Mouse (Mus musculus) layer of hippocampus, postnatal 25 days (tissue): Measurements from ENCODE around the gene Kmt2e. TPM values are rescaled to one million over a fixed set of nuclear protein-coding genes. Genes with fewer than 3 reads are reported as not detected.
A peak's percentile ranks its signal among the peaks of the same experiment; 100 is the strongest.

ENCODE experiments used
- DNase-seq, 2 experiments: peaks; one replicate each; pipeline ENCODE4 v3.0.0; 2022; ENCODE audit warnings: mixed read lengths in 2 of 2, low spot score in 1 of 2; ENCODE audit errors: extremely low spot score in 1 of 2
- total RNA-seq, 2 experiments: library from RNA; stranded (reverse); gene quantifications; 2 replicates each; pipeline ENCODE4 v1.2.3; 2021

The Kmt2e gene
- total RNA-seq, 2 experiments from 2014 or later: 80.8 to 102 TPM

DNA sequence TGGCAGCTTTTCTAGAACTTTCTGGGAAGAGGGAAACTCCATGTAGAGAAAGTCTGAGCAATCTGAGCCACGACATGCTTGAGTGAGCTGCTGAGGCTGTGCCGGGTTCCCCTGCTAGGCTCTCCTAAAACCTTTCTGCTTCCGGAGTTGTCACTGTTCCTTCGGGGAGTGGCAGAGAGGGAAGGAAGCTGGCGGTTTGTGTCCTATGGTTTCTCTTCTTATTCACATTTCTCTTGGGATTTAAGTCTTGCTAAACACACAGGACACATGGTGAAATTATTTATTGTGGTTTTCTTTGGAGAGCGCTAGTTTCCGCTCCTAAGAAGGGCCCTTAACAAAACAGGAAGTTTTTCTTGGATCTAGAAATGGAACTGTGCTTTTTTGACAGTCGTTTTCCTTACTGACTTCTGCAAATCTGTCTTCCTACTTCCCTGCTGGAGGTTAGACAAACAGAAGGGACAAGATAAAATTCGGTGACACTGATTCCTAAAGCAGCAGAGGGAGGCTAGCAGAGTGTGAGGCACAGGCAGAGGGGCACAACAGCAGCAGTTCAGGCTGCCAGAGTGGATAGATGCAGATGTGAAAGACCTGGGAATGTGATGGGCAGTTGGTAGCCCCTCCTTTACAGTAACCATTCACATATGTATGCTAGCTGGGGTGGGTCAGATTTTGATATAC, 24.1 kb upstream of the Kmt2e start:
- no peak for DNase-seq

DNA sequence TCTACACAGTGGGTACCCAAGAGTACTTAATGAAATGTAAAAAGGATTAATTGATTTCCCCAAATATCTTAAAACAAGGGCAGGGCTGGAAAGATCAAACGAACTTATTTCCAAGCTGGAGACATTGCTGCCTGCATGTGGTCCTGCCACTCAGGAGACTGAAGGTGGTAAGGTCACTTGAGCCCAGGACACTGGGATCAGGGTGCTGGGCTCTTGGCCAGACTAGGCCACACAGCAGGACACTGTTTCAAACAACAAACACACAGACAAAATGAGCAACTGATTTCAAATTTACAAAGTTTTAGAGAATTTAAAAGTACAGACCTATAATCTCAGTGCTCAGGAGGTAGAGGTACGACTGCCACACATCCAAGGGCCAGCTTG, 23.5 kb upstream of the Kmt2e start:
- DNase-seq: no peak

DNA sequence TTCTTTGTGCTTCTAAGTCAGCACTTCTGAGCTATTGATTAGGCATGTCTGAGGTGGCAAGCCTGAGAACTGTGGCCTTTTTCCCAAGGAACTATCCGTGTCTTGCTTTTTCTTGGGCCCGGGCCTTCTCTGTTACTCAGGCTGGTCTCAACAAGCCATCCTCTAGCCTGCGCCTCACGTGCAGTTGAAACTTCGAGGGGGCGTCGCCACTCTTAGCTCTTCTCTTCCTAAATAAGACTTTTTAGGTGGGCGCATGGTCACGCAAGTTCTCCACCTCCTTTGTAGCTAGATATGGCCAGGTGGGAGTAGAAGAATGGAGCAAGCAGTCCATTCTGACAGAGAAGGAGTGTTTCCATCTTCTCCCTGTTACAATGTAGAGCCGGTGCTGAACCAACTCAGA, 22.6 kb upstream of the Kmt2e start:
- DNase-seq: no peak

DNA sequence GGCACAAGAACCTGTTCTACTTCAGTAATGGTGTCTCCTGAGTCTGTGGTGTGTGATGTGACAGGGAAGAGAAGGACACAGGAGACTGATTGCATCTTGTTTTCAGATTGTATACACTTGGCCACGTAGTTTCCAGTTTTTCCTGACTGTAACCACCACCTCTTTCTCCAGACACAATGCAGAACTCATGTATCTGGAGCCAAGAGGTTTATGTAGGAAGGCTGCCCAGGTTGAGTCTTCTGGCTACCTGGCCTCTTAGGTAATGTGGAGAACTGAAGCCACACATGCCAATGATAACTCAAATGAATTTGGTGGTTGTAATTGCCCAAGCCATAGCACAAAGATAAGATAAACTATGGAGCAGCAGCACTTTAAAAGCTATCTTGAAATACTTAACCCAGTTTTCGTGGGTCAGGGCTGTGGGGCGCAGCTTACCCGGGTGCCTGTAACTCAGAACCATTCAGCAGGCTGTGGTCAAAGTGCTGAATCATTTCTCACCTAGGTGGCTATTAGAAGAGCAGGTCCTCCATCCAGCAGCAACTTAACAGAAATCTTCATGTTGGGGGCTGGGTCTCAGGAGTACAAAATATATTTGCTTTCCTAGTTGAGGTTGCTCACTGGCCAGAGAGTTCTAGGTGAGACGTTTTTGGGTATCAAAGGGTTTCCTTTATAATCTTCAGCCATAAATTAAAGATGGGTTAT, 21.8 kb upstream of the Kmt2e start:
- DNase-seq: no peak

DNA sequence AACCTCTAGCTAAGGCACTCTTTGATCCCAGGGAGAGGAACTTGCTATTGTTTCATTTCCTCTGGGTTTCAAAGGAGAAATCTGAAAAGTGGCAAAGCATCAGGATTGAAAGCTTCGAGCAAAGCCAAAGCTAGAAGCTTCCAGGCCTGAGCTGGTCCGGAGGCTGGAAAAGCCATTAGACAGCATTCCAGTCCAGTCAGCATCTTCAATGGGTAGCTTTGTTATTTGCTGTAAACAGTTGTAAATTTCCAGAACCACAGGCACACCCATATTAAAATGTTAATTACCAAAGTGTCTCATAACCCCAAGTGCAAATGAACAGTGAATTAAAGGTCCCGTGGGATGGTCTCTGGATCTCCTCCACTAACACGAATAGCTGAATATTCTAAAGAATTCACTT, 21.2 kb upstream of the Kmt2e start:
- DNase-seq: no peak

DNA sequence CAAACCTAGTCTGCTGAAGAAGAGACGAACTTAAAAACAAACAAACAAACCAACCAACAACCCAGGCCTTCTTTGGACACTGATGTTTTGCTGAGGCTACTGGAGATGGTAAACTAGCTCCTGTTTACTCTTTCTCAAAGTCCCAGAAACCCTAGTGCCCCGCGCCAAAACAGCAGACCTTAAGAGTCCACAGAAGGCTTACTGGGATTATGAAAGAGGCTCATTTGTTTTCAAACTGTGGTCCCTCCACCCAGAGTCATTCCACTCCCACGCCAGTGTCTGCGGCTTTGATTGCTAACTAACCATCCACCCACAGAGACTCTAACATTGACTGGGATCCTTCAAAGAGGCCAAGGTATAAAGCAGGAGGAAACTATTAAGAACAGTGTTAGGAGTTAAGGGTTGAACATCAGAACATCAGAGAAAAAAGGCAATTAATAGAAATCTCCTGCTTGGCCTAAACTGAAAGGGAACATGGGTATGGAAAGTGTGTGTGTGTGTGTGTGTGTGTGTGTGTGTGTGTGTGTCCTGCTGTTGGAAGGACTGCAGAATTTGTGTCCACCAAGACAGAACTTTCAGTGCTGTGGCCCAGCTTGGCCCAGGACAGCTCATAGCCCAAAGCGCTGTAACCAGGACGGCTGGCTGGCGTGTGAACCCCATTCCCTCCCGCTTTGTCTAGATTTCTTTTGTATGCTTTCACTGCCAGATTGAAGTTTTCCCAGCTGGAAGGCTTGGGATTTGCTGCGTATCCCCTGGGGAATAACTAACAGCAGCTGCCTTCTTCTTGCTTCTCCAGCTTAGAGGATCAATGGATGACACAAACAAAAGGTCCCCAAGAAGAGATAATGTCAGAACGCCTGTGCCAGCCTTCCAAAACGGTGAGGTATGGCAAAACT, 20.4 kb upstream of the Kmt2e start:
- no peak for DNase-seq

DNA sequence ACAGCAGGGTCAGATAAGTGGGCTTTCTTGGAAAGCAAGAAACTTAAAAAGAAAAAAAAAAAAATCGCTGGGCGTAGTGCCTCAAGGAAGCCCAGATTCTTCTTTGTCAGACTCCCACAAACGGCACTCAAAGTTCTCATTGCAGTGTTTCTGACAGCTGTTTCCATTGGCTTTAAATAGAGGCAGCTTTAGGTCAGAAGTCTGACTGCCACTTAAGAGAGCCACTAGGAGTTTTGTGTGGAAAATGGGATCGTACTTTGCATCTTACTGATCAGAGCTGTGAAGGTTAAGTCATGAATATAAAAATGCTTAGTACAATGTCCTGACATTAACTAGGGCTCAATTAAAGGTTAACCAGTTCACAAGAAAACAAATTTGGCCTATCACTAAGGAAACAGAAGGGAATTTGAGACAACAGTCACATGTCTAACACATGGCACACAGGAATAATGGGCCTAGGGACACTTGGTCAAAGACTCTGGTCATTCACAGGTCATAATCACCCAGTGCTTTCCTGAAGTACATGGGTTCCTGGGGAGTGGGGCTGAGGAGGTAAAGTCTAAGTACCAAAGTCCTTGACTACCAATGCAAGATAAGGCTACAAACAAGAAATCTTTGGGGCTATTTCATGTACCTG, 19.6 kb upstream of the Kmt2e start:
- DNase-seq: no peak

DNA sequence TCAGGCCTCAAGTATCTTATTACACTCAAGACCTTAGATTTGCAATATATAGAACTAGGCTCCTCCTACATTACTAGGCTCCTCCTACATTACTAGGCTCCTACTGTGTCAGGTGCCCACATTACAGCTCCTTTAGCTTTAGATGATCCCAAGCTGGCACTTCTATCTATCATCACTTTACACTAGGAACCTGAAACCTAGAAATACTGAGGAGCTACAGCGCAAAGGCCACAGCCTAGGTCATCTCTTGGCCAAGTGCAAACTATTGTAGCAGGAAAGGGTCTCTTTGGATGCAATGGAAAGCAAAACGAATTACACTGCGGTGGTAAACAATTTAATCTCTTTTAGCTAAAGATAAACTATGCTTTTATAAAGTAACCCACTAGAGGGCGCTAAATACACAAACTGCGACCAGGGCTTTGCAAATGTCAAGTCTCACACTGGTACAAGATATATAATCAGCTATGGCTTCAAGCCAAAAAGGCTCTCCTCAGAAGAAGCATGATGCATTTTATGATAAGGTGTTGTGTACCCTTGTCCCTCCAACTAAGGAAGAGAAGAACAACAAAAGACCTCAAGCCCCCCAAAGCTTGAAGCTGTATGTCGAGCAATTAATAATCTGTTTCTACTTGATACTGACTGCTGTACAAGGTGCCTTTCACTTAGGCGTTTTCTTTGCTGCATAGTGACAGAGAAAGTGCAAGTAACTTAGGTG, 18.5 kb upstream of the Kmt2e start:
- no peak for DNase-seq

DNA sequence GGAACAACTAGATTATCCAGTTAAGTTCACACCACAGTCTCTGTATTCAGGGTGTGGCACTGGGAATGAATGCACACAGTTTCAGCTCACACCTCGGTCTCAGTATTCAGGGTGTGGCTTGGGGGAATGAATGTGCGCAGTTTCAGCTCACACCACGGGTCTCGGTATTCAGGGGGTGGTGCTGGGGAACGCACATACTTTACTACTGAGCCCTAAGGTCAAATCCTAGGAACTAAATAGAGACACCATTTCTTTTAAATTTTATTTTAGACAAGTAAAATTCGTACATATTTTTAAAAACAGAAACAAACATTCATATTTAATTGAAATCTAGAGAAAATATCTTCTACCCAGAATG, 18.0 kb upstream of the Kmt2e start:
- no peak for DNase-seq

DNA sequence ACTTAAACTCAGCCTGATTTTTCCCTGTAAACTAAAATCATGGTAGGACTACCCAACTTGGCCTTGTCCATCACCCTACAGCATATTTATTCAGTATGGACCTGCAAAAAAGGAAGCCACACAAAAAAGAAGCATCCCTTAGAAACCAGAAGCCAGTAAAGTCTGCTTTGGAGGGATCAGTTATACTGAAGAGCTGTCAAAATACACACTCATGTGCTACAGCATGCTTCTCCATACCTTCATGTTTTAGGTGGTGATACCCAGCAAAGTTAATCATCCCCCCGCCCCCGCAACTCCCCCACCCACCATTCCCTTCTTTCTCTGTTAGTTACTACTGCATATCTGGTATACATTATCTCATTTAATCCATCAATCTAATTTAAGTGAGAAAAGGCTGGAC, 16.5 kb upstream of the Kmt2e start:
- no peak for DNase-seq

DNA sequence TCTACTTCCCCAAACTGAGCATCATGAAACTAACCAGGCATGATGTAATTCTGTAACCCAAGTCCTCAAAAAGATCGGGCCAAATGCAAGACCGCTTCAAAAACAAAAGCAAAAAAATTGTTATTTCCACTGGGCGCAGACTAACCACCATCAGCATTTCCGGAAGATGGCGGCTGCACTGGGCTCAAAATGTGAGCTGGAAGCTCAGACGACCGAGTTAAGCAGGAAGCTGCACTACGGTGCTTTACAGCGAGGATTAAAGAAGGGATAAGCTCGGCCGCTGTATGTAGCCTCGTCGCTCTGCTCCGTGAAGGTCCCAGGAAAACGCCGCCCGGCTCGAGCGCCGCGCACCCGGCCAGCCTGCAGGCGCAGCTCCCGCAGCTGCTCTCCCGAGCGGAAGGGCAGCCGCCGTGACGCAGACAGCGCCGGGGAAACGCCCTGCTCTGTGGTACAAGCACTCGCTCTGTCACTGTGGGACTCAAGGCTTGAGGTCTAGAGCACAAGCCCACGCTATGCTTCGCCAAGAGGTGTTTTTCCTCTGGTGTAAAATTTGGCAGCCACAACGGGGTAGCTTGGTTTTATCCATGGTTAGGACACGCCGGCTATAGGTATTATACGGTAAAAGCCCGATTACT, 16.0 kb upstream of the Kmt2e start:
- DNase-seq: peak; percentile 66 to 80

DNA sequence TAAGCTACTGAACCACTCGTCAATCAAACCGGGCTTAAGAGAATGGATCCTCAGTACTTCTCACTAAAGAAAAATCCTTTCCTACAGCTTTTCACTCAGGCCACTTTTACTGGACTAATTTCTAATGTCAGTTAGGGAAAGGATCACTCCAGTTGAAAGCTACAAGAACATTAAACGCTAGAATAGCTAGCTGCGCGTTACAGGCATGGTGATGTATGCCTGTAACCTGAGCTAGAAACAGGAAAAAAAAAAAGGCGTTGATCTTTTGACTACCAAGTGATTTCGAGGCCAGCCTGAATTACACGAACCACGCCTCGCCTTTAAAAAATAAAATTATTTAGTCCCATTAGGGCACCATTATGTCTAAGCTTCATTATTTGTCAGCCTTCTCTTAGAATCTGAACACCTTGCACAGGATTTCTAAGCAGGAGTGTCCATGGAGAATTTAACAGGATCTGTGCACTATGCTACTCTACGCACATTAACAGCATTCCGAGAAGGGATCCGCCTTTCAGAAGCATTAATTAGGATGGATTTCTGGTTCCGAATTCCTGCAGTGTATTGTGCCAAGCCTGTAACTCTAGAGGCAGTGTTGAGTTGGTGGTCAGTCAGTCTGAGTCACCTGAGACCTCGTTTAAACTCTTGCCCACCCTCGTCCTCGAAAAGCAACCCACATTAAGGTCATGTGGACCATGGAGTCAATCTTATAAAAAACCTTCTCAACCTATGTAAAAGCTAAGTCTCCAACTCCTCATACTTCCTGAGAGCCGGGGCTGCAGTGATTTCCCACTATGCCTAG, 15.2 kb upstream of the Kmt2e start:
- DNase-seq: no peak

DNA sequence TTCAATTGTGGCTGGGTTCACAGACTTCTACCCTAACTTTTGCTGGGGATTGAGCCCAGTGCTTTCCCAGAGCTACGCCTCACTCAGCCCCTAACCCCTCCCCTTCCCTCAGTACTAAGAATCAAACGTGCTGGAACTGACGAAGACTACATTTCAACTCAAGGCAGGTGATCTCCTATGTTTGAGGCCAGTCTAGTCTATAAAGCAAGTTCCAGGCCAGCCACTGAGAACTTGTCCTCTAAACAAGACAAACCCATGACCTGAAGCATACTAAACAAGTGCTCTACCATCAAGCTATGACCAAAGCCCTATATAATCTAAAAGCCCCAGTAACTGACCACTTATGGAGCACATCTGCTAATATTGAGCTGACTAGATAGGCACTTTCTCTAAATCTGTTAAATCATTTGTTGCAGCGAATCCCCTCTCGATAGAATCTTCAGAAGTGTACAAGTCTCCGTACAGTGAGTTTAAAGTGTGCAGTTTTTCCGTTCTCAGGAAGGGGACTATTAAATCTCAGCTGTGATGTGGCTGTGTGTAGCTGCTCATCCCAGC, 14.5 kb upstream of the Kmt2e start:
- no peak for DNase-seq

DNA sequence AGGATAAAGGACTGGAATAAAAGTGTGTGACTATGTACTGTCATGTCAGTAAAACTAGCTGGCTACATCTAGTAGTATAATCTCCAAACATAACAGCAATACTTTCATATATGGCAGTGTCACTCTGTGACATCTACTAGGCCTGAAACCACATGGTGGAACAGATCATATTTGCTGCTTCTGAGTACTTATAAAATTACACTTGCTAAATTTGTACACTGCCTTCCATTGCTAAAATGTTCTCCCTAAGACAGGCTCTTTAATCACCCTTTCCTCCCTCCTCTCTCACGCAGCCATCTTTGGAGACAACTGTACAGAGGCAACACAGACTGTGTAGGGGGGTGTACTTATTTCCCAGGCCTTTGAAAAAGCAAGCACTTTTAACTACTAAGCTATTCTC, 13.8 kb upstream of the Kmt2e start:
- DNase-seq: no peak

DNA sequence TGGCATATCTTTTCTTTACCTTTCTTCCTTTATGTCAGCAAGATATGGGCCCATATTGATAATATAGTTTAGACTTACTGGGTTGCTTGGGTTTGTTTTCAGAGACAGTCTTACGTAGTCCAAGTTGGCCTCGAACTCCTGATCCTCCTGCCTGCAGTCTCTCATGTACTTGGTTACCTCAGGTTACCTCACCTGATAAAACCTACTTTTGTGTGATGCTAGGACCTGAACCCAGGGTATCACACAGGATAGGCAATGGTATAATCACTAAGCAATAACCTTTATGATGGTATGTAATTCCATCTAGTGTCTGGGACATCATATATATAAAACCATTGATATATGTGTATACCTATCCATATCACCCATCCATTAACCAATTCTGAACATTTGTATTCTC, 12.8 kb upstream of the Kmt2e start:
- DNase-seq: no peak

DNA sequence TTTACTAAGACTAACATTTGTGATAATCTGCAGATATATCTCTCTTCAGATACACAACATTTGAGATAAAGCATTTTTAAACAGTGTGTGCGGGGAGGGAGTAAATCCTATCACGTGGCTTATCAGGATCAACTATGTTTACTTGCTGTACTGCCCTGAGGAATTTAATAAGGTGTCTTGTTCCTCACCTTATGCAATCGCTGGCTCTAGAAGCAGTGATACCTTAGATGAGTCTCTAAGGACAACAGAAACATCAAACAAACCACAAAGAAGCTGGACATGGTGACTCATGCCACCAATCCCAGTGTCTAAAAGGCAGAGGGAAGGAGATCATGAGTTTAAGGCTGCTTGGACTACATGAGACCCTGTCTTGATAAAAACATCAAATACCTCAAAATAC, 11.2 kb upstream of the Kmt2e start:
- DNase-seq: no peak

DNA sequence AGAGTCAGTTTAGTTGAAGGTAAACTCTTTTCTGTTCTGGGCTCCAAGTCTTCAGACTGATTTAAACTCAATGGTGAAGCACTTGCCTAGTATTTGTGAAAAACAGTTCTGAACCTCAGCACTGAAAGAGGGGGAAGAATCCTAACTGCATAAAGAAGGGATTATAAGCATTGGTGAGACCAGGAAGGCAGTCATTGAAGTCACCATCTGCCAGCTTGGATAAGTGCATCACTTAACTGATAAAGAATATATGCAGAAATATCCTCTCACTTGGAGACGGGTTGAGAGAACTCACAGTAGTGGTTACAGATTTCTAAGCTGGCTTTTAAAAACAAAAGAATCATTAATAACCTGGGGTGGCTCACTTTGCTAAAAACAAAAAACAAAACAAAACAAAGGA, 6.7 kb upstream of the Kmt2e start:
- DNase-seq: no peak

DNA sequence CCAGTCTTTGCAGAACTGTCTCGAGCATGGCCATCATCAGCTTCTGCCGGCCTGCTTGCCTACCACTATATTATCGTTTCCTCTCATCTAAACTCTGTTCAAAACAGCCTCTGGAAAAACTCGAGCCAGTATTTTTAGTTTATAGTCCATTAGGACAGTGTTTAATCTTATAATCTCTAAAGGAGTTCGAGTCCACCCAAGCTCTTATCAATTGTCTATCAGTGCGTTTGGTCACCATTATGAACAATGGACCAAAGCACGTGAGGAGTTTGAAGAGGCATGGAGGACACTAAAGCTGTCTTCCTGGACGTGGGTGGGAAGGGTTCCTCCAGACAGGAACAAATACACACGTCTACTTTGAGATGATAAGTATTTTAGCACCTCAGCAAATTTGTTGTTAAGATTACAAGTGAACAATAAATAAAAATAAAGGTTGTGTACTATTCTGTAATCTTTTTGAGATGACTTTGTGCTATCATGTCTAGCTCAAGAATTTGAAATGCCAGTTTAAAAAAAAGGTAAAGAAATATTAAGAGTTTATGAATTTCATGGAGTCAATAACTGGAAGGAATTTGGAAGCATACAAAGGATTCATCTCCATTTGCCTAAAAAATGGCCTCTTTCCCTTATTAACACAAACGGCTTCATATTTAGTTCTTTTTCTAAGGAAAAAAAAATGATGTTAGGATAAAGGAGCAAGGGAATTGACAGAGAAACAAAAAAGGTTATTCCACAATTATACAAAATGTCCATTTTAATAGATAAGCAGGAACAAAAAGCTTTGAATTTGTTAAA, 3.0 kb upstream of the Kmt2e start:
- no peak for DNase-seq
